Mouse (Mus musculus) forebrain, embryonic 12.5 days (tissue): ENCODE measurements around the gene Tm2d3. TPM values are rescaled to one million over a fixed set of nuclear protein-coding genes. Genes with fewer than 3 reads are reported as not detected.

Experiments
- ATAC-seq: fragments of 200-750 bp; cut with Nextera tagmentation; 2 replicates; pipeline ENCODE4 v1.8.0; 2017; ENCODE audit warnings: moderate TSS enrichment; ENCODE audit not compliant: low FRiP score
- H3K27ac ChIP-seq: fragments of 300-500 bp; sonication (generic); 2 replicates; pipeline ENCODE4 v1.5.1; 2016; ENCODE audit warnings: mild to moderate bottlenecking
- H3K27me3 ChIP-seq: fragments of 300-500 bp; sonication (generic); 2 replicates; pipeline ENCODE4 v1.6.1; 2016; ENCODE audit warnings: mild to moderate bottlenecking
- H3K36me3 ChIP-seq: fragments of 300-500 bp; sonication (generic); replicated peaks from 2 replicates; pipeline ENCODE4 v1.6.1; 2016; ENCODE audit warnings: mild to moderate bottlenecking
- H3K4me1 ChIP-seq: fragments of 300-500 bp; sonication (generic); 2 replicates; pipeline ENCODE4 v1.6.1; 2016
- H3K4me2 ChIP-seq: fragments of 300-500 bp; sonication (generic); 2 replicates; pipeline ENCODE4 v1.6.1; 2016; ENCODE audit warnings: mild to moderate bottlenecking, moderate library complexity
- H3K4me3 ChIP-seq: fragments of 300-500 bp; sonication (generic); replicated peaks from 2 replicates; pipeline ENCODE4 v1.5.1; 2016; ENCODE audit warnings: mild to moderate bottlenecking
- H3K9ac ChIP-seq: fragments of 300-500 bp; sonication (generic); 2 replicates; pipeline ENCODE4 v1.6.1; 2016; ENCODE audit warnings: mild to moderate bottlenecking
- H3K9me3 ChIP-seq: fragments of 300-500 bp; sonication (generic); 2 replicates; pipeline ENCODE4 v1.6.1; 2016
- WGBS: fragments of 180-500 bp; shearing (Covaris S2); methylation state at CpG from one replicate; pipeline ENCODE4 v1.1.7; 2016; 5-methylcytosine and 5-hydroxymethylcytosine counted together
- polyA plus RNA-seq: library from polyadenylated mRNA; unstranded; fragments of >200 nt; fragmentation: Nextera tagmentation; extraction: Ambion mirVana; gene quantifications from 2 replicates; pipeline ENCODE4 v1.2.1, GENCODE M21; 2016

Gene Tm2d3
- polyA plus RNA-seq, result 58.8 and 60.9 TPM in 2 replicates

GRCm38 (mm10) chr7:65690869-65691268 is at the start of gene Tm2d3:
Gene Tm2d3, plus strand, starts transcription at chr7:65691169.
- WGBS, result 90% methylated on average over 7 of the region's 7 CpGs
- H3K36me3 ChIP-seq, result peaks cover 9% of the 10 kb centered on the region
- no peak within 1 kb of the TSS for H3K9ac ChIP-seq
- H3K4me2 ChIP-seq, result no peak within 1 kb of the TSS
- H3K9me3 ChIP-seq, result no peaks in the 10 kb centered on the region
- no peak for ATAC-seq
- peaks cover 18% of the 10 kb centered on the region for H3K4me1 ChIP-seq
- no peaks in the 10 kb centered on the region for H3K27me3 ChIP-seq
- H3K27ac ChIP-seq, result no peak within 1 kb of the TSS
- no peak within 1 kb of the TSS for H3K4me3 ChIP-seq

DNA sequence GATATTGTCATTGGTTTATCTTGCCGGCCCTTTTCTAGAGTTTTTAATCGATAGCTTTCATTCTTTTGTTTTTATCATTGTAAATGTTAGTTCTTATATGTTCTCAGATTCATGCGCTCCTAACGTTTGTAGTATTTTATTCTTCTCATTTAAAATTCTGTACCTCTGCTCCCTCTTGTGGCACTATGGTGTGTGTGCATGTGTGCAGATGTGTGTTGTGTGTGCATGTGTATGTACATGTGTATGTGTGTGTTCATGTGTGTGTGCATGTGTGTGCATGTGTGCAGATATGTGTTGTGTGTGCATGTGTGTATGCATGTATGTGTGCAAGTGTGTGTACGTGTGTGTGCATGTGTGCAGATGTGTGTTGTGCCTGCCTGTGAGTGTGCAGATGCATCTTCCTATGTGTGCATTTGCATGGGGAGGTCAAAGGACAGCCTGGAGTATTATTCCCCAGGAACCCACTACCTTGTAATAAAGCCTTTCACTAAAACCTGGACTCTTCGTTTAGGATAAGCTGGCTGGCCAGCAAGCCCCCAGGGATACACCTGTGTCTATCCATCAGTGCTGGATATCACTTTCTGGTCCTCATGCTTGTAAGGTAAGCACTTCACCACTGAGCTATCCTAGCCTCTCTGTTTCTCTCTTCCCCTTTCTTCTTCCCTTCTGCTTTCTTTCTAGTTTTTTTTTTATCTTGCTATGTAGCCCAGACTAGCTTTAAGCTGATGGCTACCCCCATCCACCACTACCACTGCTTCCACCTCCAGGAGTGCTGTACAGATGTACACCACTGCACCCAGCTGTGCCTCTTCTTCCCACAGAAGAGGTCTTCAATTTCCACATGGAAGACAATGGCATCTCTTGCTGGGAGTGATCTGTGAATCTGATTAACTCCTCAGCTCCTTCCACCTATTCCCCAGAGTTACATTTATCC is 48.3 kb upstream of the Tm2d3 start:
- H3K9ac ChIP-seq, result no peak overlapping the region
- H3K4me1 ChIP-seq, result peaks cover 2% of the 10 kb centered on the region
- ATAC-seq, result no peak
- H3K9me3 ChIP-seq, result no peaks in the 10 kb centered on the region
- H3K4me2 ChIP-seq, result no peak overlapping the region
- WGBS, result 75% methylated on average over 6 of the region's 6 CpGs
- peaks cover 16% of the 10 kb centered on the region for H3K27me3 ChIP-seq
- H3K4me3 ChIP-seq, result no peak overlapping the region
- H3K27ac ChIP-seq, result no peak overlapping the region
- H3K36me3 ChIP-seq, result peaks cover 2% of the 10 kb centered on the region; the same call in 1 of the 2 replicates

DNA sequence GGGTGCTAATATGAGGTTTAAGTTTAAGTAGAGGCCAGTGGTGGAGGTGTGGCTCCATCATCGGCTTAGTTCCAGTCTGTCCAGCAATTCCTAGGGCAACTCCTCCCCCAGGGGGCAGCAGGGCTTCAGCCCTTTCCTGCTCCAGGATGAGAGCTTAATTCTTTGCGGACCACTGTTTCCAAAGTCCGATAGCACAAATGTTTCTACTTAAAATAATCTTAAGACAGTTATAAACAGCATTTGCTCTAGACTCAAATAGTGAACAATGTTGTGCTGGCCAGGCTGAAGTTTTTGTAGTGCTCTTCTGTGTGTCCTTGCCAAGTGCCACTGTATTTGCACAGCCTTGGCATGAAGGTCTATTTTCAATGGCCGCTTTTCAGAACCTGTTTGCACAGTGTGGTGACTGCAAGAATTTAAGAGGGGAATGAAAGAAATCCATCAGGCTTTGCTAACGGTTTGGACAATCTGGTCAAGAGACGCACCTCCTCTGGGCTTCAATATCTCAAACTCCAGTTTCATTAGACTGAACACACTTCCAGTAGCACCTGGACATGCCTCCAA is 47.0 kb upstream of the Tm2d3 start:
- Histone ChIP-seq H3K4me2 (peak overlapping the region; percentile 65), H3K27me3 (peaks cover 16% of the 10 kb centered on the region), H3K36me3 (peaks cover 9% of the 10 kb centered on the region), H3K9me3 (no peaks in the 10 kb centered on the region), H3K27ac (no peak overlapping the region), H3K4me3 (peak overlapping the region; percentile 68), H3K9ac (0 out of 2 replicates have a peak overlapping the region, but pooled peaks have one; percentile 80), H3K4me1 (peaks cover 2% of the 10 kb centered on the region; the same call in 1 of the 2 replicates)
- 44% methylated on average over 6 of the region's 6 CpGs for WGBS
- ATAC-seq, result 0 out of 2 replicates have a peak, but pooled peaks have one; percentile 0

GRCm38 (mm10) chr7:65644643-65645351 is 46.2 kb upstream of the Tm2d3 start, which contains the start of gene Tarsl2:
Gene Tarsl2, plus strand, starts transcription at chr7:65644898.
- Histone ChIP-seq H3K27ac (peak within 1 kb of the TSS; percentile 86), H3K9ac (peak within 1 kb of the TSS; percentile 80), H3K4me3 (peak within 1 kb of the TSS; percentile 68), H3K27me3 (peaks cover 16% of the 10 kb centered on the region), H3K9me3 (peaks cover 3% of the 10 kb centered on the region; the same call in 1 of the 2 replicates), H3K36me3 (peaks cover 16% of the 10 kb centered on the region), H3K4me2 (peak within 1 kb of the TSS; percentile 65), H3K4me1 (peaks cover 2% of the 10 kb centered on the region; the same call in 1 of the 2 replicates)
- peak; percentile 97 for ATAC-seq
- under 1% methylated on average over 58 of the region's 64 CpGs for WGBS

DNA sequence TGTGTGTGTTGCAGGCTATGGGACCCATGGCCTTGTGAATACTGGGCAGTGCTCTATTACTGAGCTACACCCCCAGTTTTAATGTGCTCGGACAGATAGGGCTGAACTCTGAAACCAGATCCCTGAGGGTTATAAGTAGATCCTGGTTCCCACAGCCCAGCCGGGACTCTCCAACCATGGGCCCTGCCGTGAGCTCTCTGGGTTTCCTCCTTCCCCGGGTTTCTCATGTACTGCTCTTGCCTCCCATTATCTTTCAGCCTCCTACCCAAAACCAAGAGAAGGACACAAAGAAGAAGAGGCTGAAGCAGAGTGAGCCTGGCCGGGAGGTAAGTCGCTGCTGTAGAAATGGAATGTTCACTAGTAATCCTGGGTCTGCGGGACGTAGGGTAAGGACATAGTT is 45.0 kb upstream of the Tm2d3 start:
- Histone ChIP-seq H3K27me3 (peaks cover 16% of the 10 kb centered on the region), H3K36me3 (peaks cover 16% of the 10 kb centered on the region), H3K4me3 (no peak overlapping the region), H3K27ac (no peak overlapping the region), H3K4me1 (peaks cover 2% of the 10 kb centered on the region; the same call in 1 of the 2 replicates), H3K4me2 (no peak overlapping the region), H3K9ac (no peak overlapping the region), H3K9me3 (peaks cover 3% of the 10 kb centered on the region; the same call in 1 of the 2 replicates)
- 85% methylated on average over 8 of the region's 8 CpGs for WGBS
- no peak for ATAC-seq

DNA sequence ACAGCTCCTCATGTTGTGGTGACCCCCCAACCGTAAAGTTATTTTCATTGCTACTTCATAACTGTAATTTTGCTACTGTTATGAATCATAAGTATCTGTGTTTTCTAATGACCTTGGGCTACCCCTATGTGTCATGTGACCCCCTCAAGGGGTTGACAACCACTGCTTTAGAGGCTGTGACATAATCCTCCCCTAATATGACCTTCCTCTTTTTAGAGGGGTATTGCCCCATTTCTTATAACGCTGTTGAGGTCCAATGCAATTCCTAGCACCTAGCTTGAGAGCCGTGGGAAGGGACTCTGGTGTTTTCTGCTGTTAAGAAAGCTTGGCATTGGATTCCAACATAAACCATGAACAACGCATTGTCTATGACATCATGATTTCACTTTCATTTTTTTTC is 40.3 kb upstream of the Tm2d3 start:
- Histone ChIP-seq H3K36me3 (peaks cover 33% of the 10 kb centered on the region), H3K4me1 (no peaks in the 10 kb centered on the region), H3K27me3 (no peaks in the 10 kb centered on the region), H3K4me3 (no peak overlapping the region), H3K4me2 (no peak overlapping the region), H3K9ac (no peak overlapping the region), H3K27ac (no peak overlapping the region), H3K9me3 (peaks cover 3% of the 10 kb centered on the region; the same call in 1 of the 2 replicates)
- WGBS, result 94% methylated on average over 4 of the region's 4 CpGs
- ATAC-seq, result no peak

DNA sequence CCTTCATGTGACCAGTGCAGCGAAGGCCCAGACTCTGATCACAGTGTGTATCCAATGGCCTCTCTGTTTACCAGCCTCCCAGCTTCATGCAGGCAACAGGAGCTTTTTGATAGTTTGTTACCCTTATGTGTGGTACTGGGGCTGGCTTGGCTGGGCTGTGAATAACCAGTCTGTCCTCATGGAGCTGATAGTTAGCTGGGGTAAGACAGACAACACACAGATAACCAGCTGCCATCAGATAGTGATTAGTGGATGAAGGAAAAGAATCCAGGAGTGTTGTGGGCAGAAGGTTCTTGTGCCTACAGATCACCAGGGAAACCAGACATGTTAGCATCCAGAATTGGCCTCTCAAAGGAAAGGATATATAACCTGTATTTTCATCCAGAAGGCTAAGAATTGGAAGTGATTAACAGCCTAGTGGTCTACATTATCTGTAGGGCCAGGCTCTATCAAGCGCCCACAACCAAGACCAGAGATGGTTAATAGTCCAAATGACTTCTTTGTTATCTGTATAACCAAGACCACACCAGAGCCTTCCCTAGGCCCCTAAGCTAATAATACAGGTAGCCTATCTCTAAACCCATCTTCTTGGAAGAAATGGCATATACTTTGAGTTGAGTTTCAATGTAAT is 33.4 kb upstream of the Tm2d3 start:
- no peak for ATAC-seq
- 93% methylated on average over 2 of the region's 2 CpGs for WGBS
- H3K4me2 ChIP-seq, result no peak overlapping the region
- no peak overlapping the region for H3K4me3 ChIP-seq
- H3K9me3 ChIP-seq, result no peaks in the 10 kb centered on the region
- no peak overlapping the region for H3K27ac ChIP-seq
- peaks cover 24% of the 10 kb centered on the region for H3K36me3 ChIP-seq
- H3K27me3 ChIP-seq, result no peaks in the 10 kb centered on the region
- H3K4me1 ChIP-seq, result no peaks in the 10 kb centered on the region
- no peak overlapping the region for H3K9ac ChIP-seq

- Histone ChIP-seq H3K4me1 (no peaks in the 10 kb centered on the region), H3K27ac (no peak overlapping the region), H3K4me2 (no peak overlapping the region), H3K9ac (no peak overlapping the region), H3K27me3 (no peaks in the 10 kb centered on the region), H3K9me3 (no peaks in the 10 kb centered on the region), H3K36me3 (peaks cover 30% of the 10 kb centered on the region), H3K4me3 (no peak overlapping the region)
- 90% methylated on average over 11 of the region's 11 CpGs for WGBS
- no peak for ATAC-seq
These were observed 27.7 kb upstream of the Tm2d3 start for GRCm38 (mm10) chr7:65663225-65663790.

DNA sequence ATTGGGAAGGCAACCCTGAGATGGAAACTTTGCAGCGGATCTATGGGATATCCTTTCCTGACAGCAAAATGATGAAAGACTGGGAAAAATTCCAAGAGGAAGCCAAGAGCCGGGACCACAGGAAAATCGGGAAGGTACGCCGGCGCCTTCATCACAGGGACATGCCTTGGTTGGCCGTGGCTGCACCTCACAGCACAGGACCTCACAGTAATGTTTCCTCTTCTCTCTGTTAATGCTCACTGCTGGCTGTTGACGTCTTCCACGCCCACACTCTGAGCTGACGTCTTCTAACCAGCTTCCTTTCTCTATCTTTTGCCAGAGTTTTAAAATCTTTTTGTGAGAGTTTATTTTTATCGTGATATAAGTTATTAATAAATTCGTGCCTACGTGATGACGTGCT is 27.1 kb upstream of the Tm2d3 start:
- ATAC-seq, result no peak
- H3K9me3 ChIP-seq, result no peaks in the 10 kb centered on the region
- no peak overlapping the region for H3K9ac ChIP-seq
- no peaks in the 10 kb centered on the region for H3K4me1 ChIP-seq
- H3K27ac ChIP-seq, result no peak overlapping the region
- H3K27me3 ChIP-seq, result no peaks in the 10 kb centered on the region
- no peak overlapping the region for H3K4me2 ChIP-seq
- peaks cover 30% of the 10 kb centered on the region for H3K36me3 ChIP-seq
- H3K4me3 ChIP-seq, result no peak overlapping the region
- WGBS, result 90% methylated on average over 14 of the region's 14 CpGs

GRCm38 (mm10) chr7:65667491-65667890 is 23.5 kb upstream of the Tm2d3 start:
- H3K27ac ChIP-seq, result no peak overlapping the region
- H3K4me3 ChIP-seq, result no peak overlapping the region
- no peak overlapping the region for H3K9ac ChIP-seq
- peaks cover 24% of the 10 kb centered on the region for H3K36me3 ChIP-seq
- H3K9me3 ChIP-seq, result no peaks in the 10 kb centered on the region
- H3K27me3 ChIP-seq, result no peaks in the 10 kb centered on the region
- 90% methylated on average over 6 of the region's 6 CpGs for WGBS
- no peaks in the 10 kb centered on the region for H3K4me1 ChIP-seq
- no peak for ATAC-seq
- no peak overlapping the region for H3K4me2 ChIP-seq

- Histone ChIP-seq H3K9ac (no peak overlapping the region), H3K27ac (no peak overlapping the region), H3K4me3 (no peak overlapping the region), H3K9me3 (no peaks in the 10 kb centered on the region), H3K27me3 (no peaks in the 10 kb centered on the region), H3K4me1 (no peaks in the 10 kb centered on the region), H3K4me2 (no peak overlapping the region), H3K36me3 (peaks cover 11% of the 10 kb centered on the region; the same call in 1 of the 2 replicates)
- ATAC-seq, result no peak
- WGBS, result 85% methylated on average over 10 of the region's 10 CpGs
These were observed 12.9 kb upstream of the Tm2d3 start for GRCm38 (mm10) chr7:65678050-65678449.
